In genomic region chr5:120619201-120619600, GRCm38 (mm10) we compare ENCODE assay signal across 10 mouse cellular contexts. TPM values are rescaled to one million over a fixed set of nuclear protein-coding genes. Genes with fewer than 3 reads are reported as not detected.
A peak's percentile ranks its signal among the peaks of the same experiment; 100 is the strongest.
DNase-seq lines count a peak whose midpoint lies in the region; ATAC-seq and TF ChIP-seq lines count a peak whose summit lies in the region.
"Had no signal": no experiment of that assay in that cellular context is flagged by ENCODE, and none has a peak within 500 bp of the region (broad histone marks: within the 10 kb centered on the region; RNA-seq: fewer than 3 reads in every experiment).

No protein-coding gene starts in this region.

- no peak overlapping the region for H3K27ac ChIP-seq in embryonic facial prominence, embryonic 11.5 days (replicated peaks; ENCODE audit: low read depth, low read length)
- H3K27ac ChIP-seq in thymus, adult 2 months (ENCODE audit: control insufficient read depth, insufficient read depth, low read length), result no peak overlapping the region
- H3K27ac ChIP-seq: neural tube, embryonic 12.5 days had no signal

- no peak overlapping the region for H3K4me2 ChIP-seq in embryonic facial prominence, embryonic 11.5 days (ENCODE audit: low read depth, low read length)
- H3K4me2 ChIP-seq: neural tube, embryonic 12.5 days had no signal

- H3K4me3 ChIP-seq in embryonic facial prominence, embryonic 11.5 days (ENCODE audit: low read depth, low read length), result no peak overlapping the region
- no peak overlapping the region for H3K4me3 ChIP-seq in thymus, adult 2 months (ENCODE audit: control insufficient read depth, insufficient read depth, low read length)
- H3K4me3 ChIP-seq: neural tube, embryonic 12.5 days had no signal

- H3K9me3 ChIP-seq in embryonic facial prominence, embryonic 11.5 days (replicated peaks; ENCODE audit: control insufficient read depth, low read length), result no peaks in the 10 kb centered on the region

- TF ChIP-seq POLR2A in thymus, adult 2 months (IDR thresholded peaks at IDR 0.05; ENCODE audit: control insufficient read depth, extremely low read depth, insufficient read depth, low read length, poor library complexity), result no peak

- ATAC-seq in embryonic facial prominence, embryonic 11.5 days (replicated peaks; ENCODE audit: insufficient number of reproducible peaks, low FRiP score, low TSS enrichment, low read depth), result no peak

- WGBS in embryonic facial prominence, embryonic 11.5 days, result 26% methylated on average over 5 of the region's 5 CpGs
- 27% methylated on average over 5 of the region's 5 CpGs for WGBS in thymus, adult 2 months

- H3K9ac ChIP-seq in embryonic facial prominence, embryonic 11.5 days (replicated peaks; ENCODE audit: low read length), result no peak overlapping the region
- H3K9ac ChIP-seq: neural tube, embryonic 12.5 days had no signal

- peaks cover 15% of the 10 kb centered on the region for H3K36me3 ChIP-seq in embryonic facial prominence, embryonic 11.5 days (replicated peaks; ENCODE audit: control insufficient read depth, insufficient read depth, low read depth, low read length)
- H3K36me3 ChIP-seq in thymus, adult 2 months (ENCODE audit: control insufficient read depth, insufficient read depth, low read length), result peaks cover 22% of the 10 kb centered on the region

- peak; percentile 87; the same call in 1 of the 2 replicates for TF ChIP-seq CTCF in thymus, adult 2 months (IDR thresholded peaks at IDR 0.05; ENCODE audit: borderline replicate concordance, control insufficient read depth, extremely low read depth, insufficient read depth, low read length, poor library complexity)

- H3K4me1 ChIP-seq in embryonic facial prominence, embryonic 11.5 days (ENCODE audit: control insufficient read depth, insufficient read depth, low read length), result no peaks in the 10 kb centered on the region
- peaks cover 42% of the 10 kb centered on the region for H3K4me1 ChIP-seq in thymus, adult 2 months (replicated peaks; ENCODE audit: control insufficient read depth, insufficient read depth, low read length)

- H3K27me3 ChIP-seq in embryonic facial prominence, embryonic 11.5 days (ENCODE audit: control insufficient read depth, insufficient read depth, low read length), result no peaks in the 10 kb centered on the region
- H3K27me3 ChIP-seq in thymus, adult 2 months (ENCODE audit: control insufficient read depth, insufficient read depth, low read length), result no peaks in the 10 kb centered on the region
- H3K27me3 ChIP-seq: neural tube, embryonic 12.5 days had no signal

- DNase-seq in adrenal gland, postnatal 14 days, result peak; percentile 75
- DNase-seq in adrenal gland, adult 8-10 months, result no peak
- DNase-seq in left cerebral cortex, adult 18-20 months (ENCODE audit: low spot score in 2 of 2), result peak; percentile 66 to 72
- DNase-seq in left cerebral cortex, adult 11 months (ENCODE audit: low spot score), result no peak
- DNase-seq in adrenal gland, postnatal 25 days, result peak; percentile 67
- DNase-seq in embryonic facial prominence, embryonic 11.5 days (ENCODE audit: low spot score), result peak; percentile 75
- DNase-seq in lung, postnatal 25 days (ENCODE audit: low spot score), result peak; percentile 31
- DNase-seq in thymus, adult 2 months, result peak; percentile 87

RNA-seq across cellular contexts. Expression of gene Ddx54, which starts 6.7 kb away (rescaled TPM):
- 38.6 and 45.9 TPM in 2 replicates for total RNA-seq in adrenal gland, postnatal 14 days (2021)
- total RNA-seq in adrenal gland, adult 8-10 months (2022), result 10 to 100 TPM; 44.1 to 57.3 (median 56.5) TPM
- total RNA-seq in left cerebral cortex, adult 18-20 months (2021), result 10 to 100 TPM; 34.0 to 41.6 TPM
- 50.5 and 54.7 TPM in 2 replicates for total RNA-seq in adrenal gland, postnatal 25 days (2021)
- polyA plus RNA-seq in embryonic facial prominence, embryonic 11.5 days (2014; fragmentation: Nextera tagmentation; extraction: Ambion mirVana), result 28.9 and 29.7 TPM in 2 replicates
- 429 and 448 TPM in 2 replicates for polyA plus RNA-seq in thymus, adult 2 months (2012; rRNA removed)

RNA-seq across cellular contexts. Expression of gene Rita1, which starts 6.8 kb away (rescaled TPM):
- total RNA-seq in adrenal gland, postnatal 14 days (2021), result 15.6 and 16.0 TPM in 2 replicates
- 10 to 100 TPM; 17.0 to 30.2 (median 22.3) TPM for total RNA-seq in adrenal gland, adult 8-10 months (2022)
- 10 to 100 TPM; 28.7 to 31.0 TPM for total RNA-seq in left cerebral cortex, adult 18-20 months (2021)
- 15.9 and 17.5 TPM in 2 replicates for total RNA-seq in adrenal gland, postnatal 25 days (2021)
- polyA plus RNA-seq in embryonic facial prominence, embryonic 11.5 days (2014; fragmentation: Nextera tagmentation; extraction: Ambion mirVana), result 8.3 and 8.8 TPM in 2 replicates
- 18.8 and 20.6 TPM in 2 replicates for polyA plus RNA-seq in thymus, adult 2 months (2012; rRNA removed)

RNA-seq across cellular contexts. Expression of gene Cfap73, which starts 14.8 kb away (rescaled TPM):
- total RNA-seq in adrenal gland, postnatal 14 days (2021), result 0.63 and 0.98 TPM in 2 replicates
- under 1 TPM in 3 of 4 experiments, not detected in 1; 0.32 to 0.63 (median 0.46) TPM for total RNA-seq in adrenal gland, adult 8-10 months (2022)
- not detected for total RNA-seq in left cerebral cortex, adult 18-20 months (2021)
- 2.8 and 3.1 TPM in 2 replicates for total RNA-seq in adrenal gland, postnatal 25 days (2021)
- not detected in 2 replicates for polyA plus RNA-seq in embryonic facial prominence, embryonic 11.5 days (2014; fragmentation: Nextera tagmentation; extraction: Ambion mirVana)
- polyA plus RNA-seq in thymus, adult 2 months (2012; rRNA removed), result 0.15 and 0.33 TPM in 2 replicates
- total RNA-seq: hematopoietic stem cell, adult 5-6 weeks had no signal
- polyA plus RNA-seq: neural tube, embryonic 12.5 days had no signal

RNA-seq across cellular contexts. Expression of gene Rasal1, which starts 29.4 kb away (rescaled TPM):
- 8.3 and 13.1 TPM in 2 replicates for total RNA-seq in adrenal gland, postnatal 14 days (2021)
- total RNA-seq in adrenal gland, adult 8-10 months (2022), result 10 to 100 TPM in 3 of 4 experiments, 1 to 10 TPM in 1; 7.0 to 15.2 (median 12.2) TPM
- 10 to 100 TPM; 70.5 to 83.0 TPM for total RNA-seq in left cerebral cortex, adult 18-20 months (2021)
- 19.6 and 20.0 TPM in 2 replicates for total RNA-seq in adrenal gland, postnatal 25 days (2021)
- 0.34 TPM in 1 of 2 replicates, not detected in the other for polyA plus RNA-seq in embryonic facial prominence, embryonic 11.5 days (2014; fragmentation: Nextera tagmentation; extraction: Ambion mirVana)
- polyA plus RNA-seq in thymus, adult 2 months (2012; rRNA removed), result 27.7 and 28.0 TPM in 2 replicates

RNA-seq across cellular contexts. Expression of gene Iqcd, which starts 30.4 kb away (rescaled TPM):
- 0.30 and 0.48 TPM in 2 replicates for total RNA-seq in adrenal gland, postnatal 14 days (2021)
- total RNA-seq in adrenal gland, adult 8-10 months (2022), result 1 to 10 TPM in 2 of 4 experiments, under 1 TPM in 2; 0.42 to 1.8 (median 1.1) TPM
- total RNA-seq in left cerebral cortex, adult 18-20 months (2021), result 1 to 10 TPM in 1 of 2 experiments, under 1 TPM in 1; 0.70 to 1.3 TPM
- total RNA-seq in adrenal gland, postnatal 25 days (2021), result 0.57 and 0.67 TPM in 2 replicates
- 0.31 and 0.55 TPM in 2 replicates for polyA plus RNA-seq in embryonic facial prominence, embryonic 11.5 days (2014; fragmentation: Nextera tagmentation; extraction: Ambion mirVana)
- 2.8 and 3.0 TPM in 2 replicates for polyA plus RNA-seq in thymus, adult 2 months (2012; rRNA removed)
- total RNA-seq: hematopoietic stem cell, adult 5-6 weeks had no signal

Comparison
In these comparisons a context has a peak if more than half of its experiments do, and no peak if none do; other contexts are left out.
1. DNase-seq: peak in adrenal gland, postnatal 14 days (single experiment), left cerebral cortex, adult 18-20 months (2 of 2), adrenal gland, postnatal 25 days (single experiment), embryonic facial prominence, embryonic 11.5 days (single experiment), lung, postnatal 25 days (single experiment) and thymus, adult 2 months (single experiment); none in adrenal gland, adult 8-10 months (single experiment) and left cerebral cortex, adult 11 months (single experiment).